Mouse (Mus musculus) cerebellum, adult 9-10 months (tissue): ENCODE measurements around the gene Aacs.

Experiments
- DNase-seq: peaks from one replicate; pipeline ENCODE4 v3.0.0; 2022

Gene Aacs

DNA sequence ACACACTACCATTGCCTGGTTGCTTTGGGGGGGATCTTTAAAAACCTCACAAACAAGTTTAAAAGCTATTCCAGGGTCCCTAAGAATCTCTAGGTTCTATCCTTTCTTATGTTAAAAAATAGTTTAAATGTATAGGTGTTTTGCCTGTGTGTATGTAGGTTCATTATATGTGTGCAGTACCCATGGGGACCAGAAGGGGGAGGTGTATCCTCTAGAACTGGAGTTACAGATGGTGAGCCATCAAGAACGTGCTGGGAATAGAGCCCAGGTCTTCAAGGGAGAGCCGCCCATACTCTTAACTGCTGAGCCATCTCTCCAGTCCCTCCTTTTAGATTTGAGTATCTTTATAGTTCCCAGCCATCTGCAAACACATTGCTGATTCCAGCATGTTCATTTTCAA, 69.5 kb downstream of the Aacs start:
- no peak for DNase-seq

DNA sequence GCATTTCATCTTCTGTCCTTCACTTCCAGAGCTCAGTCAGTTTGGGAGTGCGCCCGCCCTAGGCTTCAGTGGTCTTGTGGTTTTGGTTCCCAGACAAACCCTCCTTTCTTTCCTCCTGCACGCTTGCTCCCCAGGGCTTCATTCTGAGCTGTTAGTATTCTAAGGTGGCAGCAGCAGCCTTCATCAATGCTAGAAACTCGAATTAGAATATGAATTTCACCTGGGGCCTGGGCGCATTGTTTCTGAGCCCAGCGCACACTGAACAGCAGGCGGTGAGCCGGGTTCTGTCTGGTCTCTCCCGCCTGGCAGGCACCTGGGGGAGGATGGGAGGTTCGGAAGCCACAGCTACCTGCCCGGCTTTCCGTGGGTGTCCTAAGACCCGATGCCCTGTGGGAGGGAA, 70.7 kb downstream of the Aacs start:
- no peak for DNase-seq

DNA sequence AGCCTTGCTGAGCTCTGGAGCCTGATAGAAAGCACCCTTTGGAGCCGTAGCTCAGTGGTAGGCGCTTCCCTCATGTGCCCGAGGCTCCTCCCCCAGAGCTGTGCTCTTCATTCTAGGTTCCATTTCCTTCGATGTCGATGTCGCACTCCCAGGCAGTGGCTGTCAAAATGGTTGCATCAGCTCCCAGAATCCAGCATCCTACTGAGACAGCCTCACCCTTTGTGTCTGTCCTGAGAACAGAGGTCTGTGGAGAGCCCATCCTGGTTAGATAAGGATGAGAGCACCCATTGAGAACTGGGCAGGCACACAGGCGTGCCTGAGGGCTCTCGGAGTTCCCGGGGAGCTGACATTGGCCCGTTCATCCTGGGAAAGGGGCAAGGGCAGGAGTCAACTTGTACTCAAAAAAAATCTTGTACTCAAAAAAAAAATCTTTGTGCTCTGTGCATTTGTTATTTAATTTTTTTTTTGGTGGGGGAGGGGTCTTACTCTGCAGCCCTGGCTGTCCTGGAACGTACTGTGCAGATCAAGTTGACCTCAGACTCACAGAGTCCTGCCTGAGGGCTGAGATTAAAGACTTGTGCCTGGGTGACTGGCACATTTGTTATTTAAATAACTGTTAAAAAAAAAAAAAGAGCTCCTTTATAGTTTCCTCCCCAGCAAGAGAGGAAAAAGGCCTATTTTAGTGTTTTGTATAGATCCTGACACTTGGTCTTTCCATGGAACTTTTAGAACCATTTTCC, 74.3 kb downstream of the Aacs start:
- DNase-seq, result no peak

DNA sequence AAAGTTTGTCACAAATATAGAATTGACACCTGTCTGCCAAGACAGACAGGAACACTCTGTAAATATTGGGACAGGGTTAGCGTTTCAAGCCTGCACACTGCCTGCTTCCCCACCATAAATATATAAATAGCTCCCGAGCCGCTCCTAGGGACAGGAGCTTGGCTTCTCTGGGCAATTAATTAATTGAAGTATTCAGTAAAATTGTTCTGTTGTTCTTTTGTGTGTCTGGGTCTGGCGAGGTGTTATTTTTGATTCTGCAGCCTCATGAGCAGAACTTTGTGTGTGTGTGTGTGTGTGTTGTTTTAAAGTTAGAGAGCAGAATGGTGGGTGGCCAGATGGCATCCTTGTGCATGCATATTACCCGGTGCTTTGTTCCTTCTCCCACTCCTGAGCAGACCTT, 80.1 kb downstream of the Aacs start:
- DNase-seq, result no peak

DNA sequence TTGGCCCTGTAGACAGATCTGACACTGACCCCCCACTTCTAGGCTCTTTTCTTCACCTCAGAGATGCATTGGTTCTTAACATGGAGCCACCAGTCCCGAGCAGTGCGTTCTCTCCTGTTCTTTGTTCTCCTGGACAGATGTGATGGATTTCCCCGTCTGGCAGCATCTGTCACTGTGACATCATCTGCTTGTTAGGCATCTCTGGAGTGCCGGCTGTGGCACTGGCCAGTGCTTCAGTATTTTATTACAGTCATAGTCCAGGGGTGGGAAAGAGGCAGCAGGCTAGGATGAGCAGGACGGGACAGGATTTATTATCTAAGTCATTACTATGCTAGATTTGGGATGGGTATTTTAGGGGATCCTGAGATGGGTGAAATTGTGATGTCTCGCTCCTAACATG, 87.9 kb downstream of the Aacs start:
- no peak for DNase-seq

DNA sequence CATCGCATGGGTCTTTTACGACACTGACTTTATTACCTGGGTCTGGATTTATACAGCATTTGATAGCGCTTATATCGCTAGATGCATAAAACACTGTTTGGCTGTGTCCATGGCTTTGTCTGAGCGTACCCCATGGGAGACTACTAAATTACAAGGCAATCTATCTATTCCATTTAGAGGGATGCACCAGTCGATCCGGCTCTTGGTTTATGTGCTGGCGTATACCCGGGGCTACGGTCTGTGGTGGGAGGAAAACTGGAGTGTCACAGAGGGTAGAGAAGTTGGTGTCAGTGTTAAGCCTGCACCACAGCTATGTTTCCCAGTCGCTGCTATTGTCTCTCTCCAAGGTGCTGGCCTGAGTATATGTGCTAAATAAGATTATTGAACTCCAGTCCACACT, 90.1 kb downstream of the Aacs start:
- DNase-seq, result no peak
